Mouse (Mus musculus): ENCODE data around the gene Immp2l.
"Not testable (repeated sequence)": the region's sequence is repeated elsewhere in the genome, so short reads cannot be mapped to it uniquely, and the experiment has no call there.

DNA sequence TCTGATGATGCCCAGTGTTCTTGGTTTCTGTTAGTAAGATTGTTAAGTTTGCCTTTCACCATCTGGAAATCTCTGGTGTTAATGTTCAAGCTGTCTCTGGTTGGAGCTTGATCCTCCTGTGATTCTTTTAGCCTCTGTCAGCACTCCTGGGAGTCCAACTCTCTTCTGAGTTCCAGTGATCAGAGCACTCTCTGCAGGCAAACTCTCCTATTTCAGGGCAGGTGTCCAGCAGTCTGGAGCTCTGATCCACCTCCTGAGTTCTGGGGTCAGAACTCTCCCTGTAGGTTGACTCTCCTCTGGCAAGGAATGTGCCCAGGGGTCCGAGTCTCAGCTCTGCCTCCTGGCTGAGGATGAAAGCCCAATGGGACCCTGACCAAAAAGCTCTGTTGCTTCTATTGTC is 769.8 kb downstream of the Immp2l start:
- TF ChIP-seq CTCF (conservative IDR thresholded peaks at IDR 0.05; ENCODE audit: insufficient read depth, insufficient read length, low read depth, low read length); POLR2A (IDR thresholded peaks at IDR 0.05; ENCODE audit: low read depth, low read length): not testable (repeated sequence)

Data from kidney, adult 2 months (tissue).